Mouse (Mus musculus) spleen, adult 2 months (tissue): ENCODE measurements around the gene Wfdc5.

Source experiments
- CTCF ChIP-seq: fragments of 200-500 bp; IDR thresholded peaks from 2 replicates; pipeline ENCODE4 v1.5.1; 2011; ENCODE audit warnings: mild to moderate bottlenecking, inconsistent platforms; ENCODE audit not compliant: insufficient read depth, insufficient read length, insufficient replicate concordance; ENCODE audit errors: extremely low read depth
- POLR2A ChIP-seq: fragments of 200-500 bp; IDR thresholded peaks from 2 replicates; pipeline ENCODE4 v1.6.1; 2011; ENCODE audit warnings: low read depth, low read length, inconsistent platforms

GRCm38 (mm10) chr2:164184145-164184719, 1.7 kb upstream of the Wfdc5 start:
- no peak for TF ChIP-seq POLR2A
- TF ChIP-seq CTCF, result no peak
